Mouse (Mus musculus) megakaryocyte, embryonic 14.5 days (primary cell): ENCODE results near the gene Cfap65.

Source experiments
- FLI1 ChIP-seq: IDR thresholded peaks from 2 replicates; pipeline ENCODE4 v1.6.1; 2012; ENCODE audit warnings: low read length, inconsistent platforms, mixed read lengths
- GATA1 ChIP-seq: IDR thresholded peaks from 3 replicates; pipeline ENCODE4 v1.6.1; 2012; ENCODE audit warnings: mixed read lengths, low read length, inconsistent platforms, borderline replicate concordance

DNA sequence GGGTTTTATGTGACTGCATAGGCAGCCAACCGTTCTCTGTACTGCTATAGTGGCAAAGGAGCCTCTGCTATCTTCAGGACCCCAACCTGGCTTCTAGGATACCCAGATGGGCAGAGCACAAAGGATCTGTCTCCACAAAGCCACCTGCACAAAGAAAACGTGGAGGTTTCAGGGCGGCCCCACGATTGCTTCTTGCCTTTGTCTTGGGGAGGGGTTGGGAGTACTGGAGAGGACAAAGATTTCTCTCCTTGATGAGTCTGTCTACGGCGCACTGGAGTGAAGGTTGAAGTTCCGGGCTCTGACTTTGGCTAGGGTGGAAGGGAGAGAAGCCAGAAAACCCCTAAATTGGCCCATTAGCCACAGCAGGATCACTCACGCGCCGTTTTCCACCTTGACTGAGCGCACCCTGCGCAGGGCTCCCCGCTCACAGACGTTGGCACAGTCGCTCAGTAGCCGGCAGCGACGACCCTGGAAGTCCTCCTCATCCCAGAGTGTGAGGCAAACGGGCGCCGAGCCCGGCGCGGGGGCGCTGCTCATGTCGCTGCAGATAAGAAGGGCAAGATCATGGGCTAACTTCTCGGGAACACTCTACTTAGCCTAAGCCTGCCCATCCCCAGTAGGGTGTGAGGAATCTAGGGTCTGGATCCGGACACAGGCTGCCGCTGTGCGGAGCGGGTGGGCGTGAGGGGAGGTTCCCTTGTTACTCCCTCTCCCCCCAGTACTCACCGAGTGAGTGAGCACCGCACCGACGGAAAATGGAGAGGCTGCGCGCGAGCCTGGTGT, 42.9 kb downstream of the Cfap65 start:
- TF ChIP-seq GATA1 (no peak), FLI1 (no peak)
